Mouse (Mus musculus): ENCODE measurements around the gene Tor1a. TPM values are rescaled to one million over a fixed set of nuclear protein-coding genes. Genes with fewer than 3 reads are reported as not detected.

The Tor1a gene
- polyA plus RNA-seq, 1 experiment = not detected

DNA sequence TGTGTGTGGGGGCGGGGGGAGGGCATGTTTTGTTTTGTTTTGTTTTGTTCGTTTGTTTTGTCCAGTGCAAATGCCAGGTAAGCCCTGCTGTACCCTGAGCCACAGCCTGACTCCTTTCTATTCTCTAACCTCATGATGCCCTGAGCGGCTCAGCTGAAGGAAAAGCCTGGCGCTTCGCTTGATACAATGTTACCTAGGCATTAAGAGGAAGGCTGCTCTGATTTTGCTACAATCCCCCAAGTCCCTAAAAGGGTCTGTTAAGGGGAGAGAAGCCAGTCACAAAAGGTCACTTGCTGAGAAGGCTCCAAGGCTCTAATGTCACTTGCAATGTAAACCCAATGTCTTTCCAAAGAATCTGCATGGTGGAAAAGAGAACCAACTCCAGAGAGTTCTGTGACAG lies 52.4 kb downstream of the Tor1a start:
- 75% methylated on average over 5 of the region's 5 CpGs for WGBS
- TF ChIP-seq CTCF (IDR thresholded peaks at IDR 0.05; ENCODE audit: insufficient read depth, low read depth, low read length) (no peak), POLR2A (IDR thresholded peaks at IDR 0.05; ENCODE audit: insufficient read depth, low read depth, low read length) (no peak)
- Histone ChIP-seq H3K27ac (ENCODE audit: insufficient read depth, low read depth, low read length) (no peak overlapping the region), H3K4me3 (ENCODE audit: insufficient read depth, low read depth, low read length) (no peak overlapping the region), H3K4me1 (ENCODE audit: control insufficient read depth, insufficient read depth, low read length) (peaks cover 9% of the 10 kb centered on the region)

DNA sequence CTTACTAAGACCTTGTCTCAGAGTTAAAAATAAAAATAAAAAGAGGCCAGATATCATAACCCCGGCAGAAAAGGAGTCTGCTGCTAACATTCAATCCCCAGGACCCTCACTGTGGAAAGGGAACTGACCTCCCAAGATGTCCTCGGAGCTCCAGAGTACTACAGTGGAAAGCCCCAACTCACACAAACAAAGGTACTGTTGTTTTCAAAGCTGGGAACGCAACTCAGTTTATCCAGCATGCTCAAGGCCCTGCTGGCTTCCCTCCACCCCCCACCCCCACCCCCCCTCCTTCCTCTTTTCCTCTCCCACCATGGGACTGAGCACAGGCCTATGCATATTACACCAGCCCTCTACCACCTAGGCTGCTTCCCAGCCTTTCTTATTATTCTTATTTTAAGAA lies 52.9 kb downstream of the Tor1a start:
- 47% methylated on average over 3 of the region's 3 CpGs for WGBS
- no peak for TF ChIP-seq CTCF (IDR thresholded peaks at IDR 0.05; ENCODE audit: insufficient read depth, low read depth, low read length)
- TF ChIP-seq POLR2A (IDR thresholded peaks at IDR 0.05; ENCODE audit: insufficient read depth, low read depth, low read length) = no peak

DNA sequence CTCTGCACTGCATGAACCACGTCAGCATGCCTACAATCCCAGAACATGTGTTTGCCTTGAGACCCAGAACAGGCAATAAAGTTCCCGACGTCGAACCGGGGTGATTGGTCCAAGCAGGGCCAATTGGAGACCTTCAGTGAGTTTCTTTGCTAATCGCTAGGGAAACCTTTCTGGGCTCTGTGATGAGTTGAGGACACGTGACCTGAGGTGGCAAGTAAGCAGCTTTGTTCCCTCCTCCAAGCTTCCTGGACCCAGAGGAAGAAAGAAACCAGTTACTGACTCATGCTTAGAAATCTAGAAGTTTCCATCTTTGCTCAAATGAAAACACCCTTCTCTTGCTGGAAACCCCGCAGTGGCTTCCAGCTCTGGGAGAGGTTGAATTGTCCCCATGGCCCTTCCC lies 54.7 kb downstream of the Tor1a start:
- Histone ChIP-seq H3K4me1 (ENCODE audit: control insufficient read depth, insufficient read depth, low read length) (peaks cover 4% of the 10 kb centered on the region), H3K27ac (ENCODE audit: insufficient read depth, low read depth, low read length) (no peak overlapping the region), H3K4me3 (ENCODE audit: insufficient read depth, low read depth, low read length) (no peak overlapping the region)
- WGBS = 89% methylated on average over 8 of the region's 8 CpGs
- TF ChIP-seq POLR2A (IDR thresholded peaks at IDR 0.05; ENCODE audit: insufficient read depth, low read depth, low read length) (no peak), CTCF (IDR thresholded peaks at IDR 0.05; ENCODE audit: insufficient read depth, low read depth, low read length) (no peak)

More for the DNA sequence above, 52.9 kb downstream of the Tor1a start:
- Histone ChIP-seq H3K27ac (ENCODE audit: insufficient read depth, low read depth, low read length) (no peak overlapping the region), H3K4me3 (ENCODE audit: insufficient read depth, low read depth, low read length) (no peak overlapping the region), H3K4me1 (ENCODE audit: control insufficient read depth, insufficient read depth, low read length) (peaks cover 9% of the 10 kb centered on the region)

DNA sequence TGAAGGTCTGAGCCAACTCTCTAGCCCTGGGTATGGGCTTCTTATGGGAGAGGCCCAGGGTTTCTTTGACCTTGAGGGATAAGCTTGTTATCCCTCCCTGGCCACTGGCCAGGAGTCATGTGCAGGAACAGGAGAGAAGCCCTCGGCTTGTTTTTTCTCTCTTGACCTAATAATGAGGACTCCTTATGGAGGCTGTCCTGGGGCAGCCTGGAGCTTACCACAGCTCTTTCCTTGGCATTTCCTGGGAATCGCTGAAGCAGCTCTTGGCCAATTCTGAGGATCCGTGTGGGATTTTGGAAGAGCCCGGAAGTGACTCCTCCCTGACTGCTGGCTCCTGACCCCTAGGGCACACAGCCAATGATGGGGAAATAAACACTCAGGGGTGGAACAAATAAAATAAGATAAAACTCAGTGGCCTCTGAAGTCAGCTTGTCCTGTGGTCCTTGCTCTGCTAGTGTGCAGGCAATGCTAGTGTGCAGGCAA lies 55.4 kb downstream of the Tor1a start:
- whole genome bisulfite sequencing = 63% methylated on average over 4 of the region's 4 CpGs
- peaks cover 4% of the 10 kb centered on the region for H3K4me1 ChIP-seq (ENCODE audit: control insufficient read depth, insufficient read depth, low read length)
- H3K27ac ChIP-seq (ENCODE audit: insufficient read depth, low read depth, low read length) = no peak overlapping the region
- TF ChIP-seq CTCF (IDR thresholded peaks at IDR 0.05; ENCODE audit: insufficient read depth, low read depth, low read length) (no peak), POLR2A (IDR thresholded peaks at IDR 0.05; ENCODE audit: insufficient read depth, low read depth, low read length) (no peak)
- no peak overlapping the region for H3K4me3 ChIP-seq (ENCODE audit: insufficient read depth, low read depth, low read length)

Other genes starting within 250 kb of the Tor1a start
- not detected in 2 replicates for gene 1700001O22Rik, start 164.3 kb downstream of the Tor1a start, polyA plus RNA-seq (2012; ENCODE audit: insufficient read depth, insufficient read length, low replicate concordance, missing spikeins)
- gene Ntmt1, start 160.1 kb downstream of the Tor1a start, polyA plus RNA-seq (2012; ENCODE audit: insufficient read depth, insufficient read length, low replicate concordance, missing spikeins) = not detected in 2 replicates
- gene Asb6, start 137.6 kb downstream of the Tor1a start, polyA plus RNA-seq (2012; ENCODE audit: insufficient read depth, insufficient read length, low replicate concordance, missing spikeins) = not detected in 2 replicates
- not detected in 2 replicates for gene Prrx2, start 133.0 kb downstream of the Tor1a start, polyA plus RNA-seq (2012; ENCODE audit: insufficient read depth, insufficient read length, low replicate concordance, missing spikeins)
- gene Ptges, start 38.1 kb downstream of the Tor1a start, polyA plus RNA-seq (2012; ENCODE audit: insufficient read depth, insufficient read length, low replicate concordance, missing spikeins) = not detected in 2 replicates
- not detected in 2 replicates for gene Tor1b, start 15.0 kb downstream of the Tor1a start, polyA plus RNA-seq (2012; ENCODE audit: insufficient read depth, insufficient read length, low replicate concordance, missing spikeins)
- gene BC005624, start 14.3 kb upstream of the Tor1a start, polyA plus RNA-seq (2012; ENCODE audit: insufficient read depth, insufficient read length, low replicate concordance, missing spikeins) = not detected in 2 replicates
- gene Usp20, start 14.3 kb upstream of the Tor1a start, polyA plus RNA-seq (2012; ENCODE audit: insufficient read depth, insufficient read length, low replicate concordance, missing spikeins) = not detected in 2 replicates
- 346 and 1,096 TPM in 2 replicates for gene Fnbp1, start 174.1 kb upstream of the Tor1a start, polyA plus RNA-seq (2012; ENCODE audit: insufficient read depth, insufficient read length, low replicate concordance, missing spikeins)
- gene Gpr107, start 184.4 kb upstream of the Tor1a start, polyA plus RNA-seq (2012; ENCODE audit: insufficient read depth, insufficient read length, low replicate concordance, missing spikeins) = not detected in 2 replicates